Mouse (Mus musculus) thymus, adult 2 months (tissue): ENCODE results near the gene Mark2. TPM values are rescaled to one million over a fixed set of nuclear protein-coding genes. Genes with fewer than 3 reads are reported as not detected.

Experiments
- DNase-seq: peaks from one replicate; pipeline ENCODE4 v3.0.0; 2021
- H3K27ac ChIP-seq: fragments of 200-500 bp; 2 replicates; pipeline ENCODE4 v1.5.1; 2012; ENCODE audit warnings: low read length, control low read depth; ENCODE audit not compliant: control insufficient read depth, insufficient read depth
- H3K27me3 ChIP-seq: fragments of 200-500 bp; 2 replicates; pipeline ENCODE4 v1.6.1; 2012; ENCODE audit warnings: mild to moderate bottlenecking, low read length, moderate library complexity, mixed read lengths; ENCODE audit not compliant: control insufficient read depth, insufficient read depth
- H3K36me3 ChIP-seq: fragments of 200-500 bp; 2 replicates; pipeline ENCODE4 v1.6.1; 2012; ENCODE audit warnings: mild to moderate bottlenecking, low read length, moderate library complexity; ENCODE audit not compliant: control insufficient read depth, insufficient read depth
- H3K4me1 ChIP-seq: fragments of 200-500 bp; replicated peaks from 2 replicates; pipeline ENCODE4 v1.6.1; 2012; ENCODE audit warnings: low read length; ENCODE audit not compliant: control insufficient read depth, insufficient read depth
- H3K4me3 ChIP-seq: fragments of 200-500 bp; 2 replicates; pipeline ENCODE4 v1.5.1; 2012; ENCODE audit warnings: mild to moderate bottlenecking, low read length, control low read depth, moderate library complexity; ENCODE audit not compliant: control insufficient read depth, insufficient read depth
- CTCF ChIP-seq: fragments of 200-500 bp; IDR thresholded peaks from 2 replicates; pipeline ENCODE4 v1.5.1; 2012; ENCODE audit warnings: mild to moderate bottlenecking, control low read depth, low read length, moderate library complexity, borderline replicate concordance; ENCODE audit not compliant: control insufficient read depth, poor library complexity, insufficient read depth; ENCODE audit errors: extremely low read depth
- POLR2A ChIP-seq: fragments of 200-500 bp; IDR thresholded peaks from 2 replicates; pipeline ENCODE4 v1.6.1; 2012; ENCODE audit warnings: mild to moderate bottlenecking, low read length, control low read depth, moderate library complexity; ENCODE audit not compliant: control insufficient read depth, poor library complexity, insufficient read depth; ENCODE audit errors: extremely low read depth
- whole genome bisulfite sequencing: fragments of 180-500 bp; shearing (Covaris S2); methylation state at CpG from one replicate; pipeline ENCODE4 v1.1.7; 2018; 5-methylcytosine and 5-hydroxymethylcytosine counted together
- polyA plus RNA-seq: library from polyadenylated mRNA; depleted of rRNA; stranded (reverse); fragments of >200 nt; gene quantifications from 2 replicates; pipeline ENCODE4 v1.2.3, GENCODE M21; 2012

Gene Mark2
- polyA plus RNA-seq, 1 experiment, result 189 TPM

DNA sequence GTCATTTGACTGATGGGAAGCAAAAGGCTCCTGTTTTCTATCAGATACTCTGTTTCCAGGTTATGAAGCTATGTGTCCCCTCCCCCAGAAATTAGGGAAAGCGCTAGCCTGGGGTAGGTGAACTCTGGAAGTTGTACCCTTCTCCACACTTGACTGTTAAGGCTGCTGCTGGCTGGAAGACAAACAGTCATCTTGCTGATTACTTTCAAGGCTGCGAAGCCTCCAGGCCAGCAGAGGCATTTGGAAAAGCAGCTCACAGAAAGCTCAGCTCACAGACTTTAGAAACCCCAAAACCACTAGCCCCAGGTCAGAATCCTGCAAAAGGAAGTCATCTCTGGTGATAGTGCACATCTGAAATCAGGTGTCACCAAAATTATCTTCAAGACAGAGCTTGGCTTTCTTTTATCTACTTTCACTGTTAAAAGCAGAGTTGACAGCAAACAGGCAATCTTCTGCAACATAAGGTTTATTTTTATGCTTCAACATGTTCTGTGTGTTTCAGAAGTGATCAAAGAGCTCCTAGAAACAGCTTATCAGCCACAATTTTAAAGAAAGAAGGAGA, 3.8 kb downstream of the Mark2 start:
- H3K36me3 ChIP-seq, result no peaks in the 10 kb centered on the region
- 52% methylated on average over 2 of the region's 2 CpGs for WGBS
- no peak overlapping the region for H3K4me3 ChIP-seq
- peaks cover 40% of the 10 kb centered on the region for H3K4me1 ChIP-seq
- no peaks in the 10 kb centered on the region for H3K27me3 ChIP-seq
- no peak overlapping the region for H3K27ac ChIP-seq
- DNase-seq, result peak; percentile 9
- TF ChIP-seq CTCF (no peak), POLR2A (no peak)

- no peaks in the 10 kb centered on the region for H3K36me3 ChIP-seq
- no peaks in the 10 kb centered on the region for H3K27me3 ChIP-seq
- H3K4me3 ChIP-seq, result no peak overlapping the region
- peaks cover 37% of the 10 kb centered on the region for H3K4me1 ChIP-seq
- H3K27ac ChIP-seq, result no peak overlapping the region
- DNase-seq, result no peak
- TF ChIP-seq POLR2A (no peak), CTCF (no peak)
- 83% methylated on average over 4 of the region's 4 CpGs for WGBS
These were observed 6.0 kb downstream of the Mark2 start for GRCm38 (mm10) chr19:7335656-7336055.

DNA sequence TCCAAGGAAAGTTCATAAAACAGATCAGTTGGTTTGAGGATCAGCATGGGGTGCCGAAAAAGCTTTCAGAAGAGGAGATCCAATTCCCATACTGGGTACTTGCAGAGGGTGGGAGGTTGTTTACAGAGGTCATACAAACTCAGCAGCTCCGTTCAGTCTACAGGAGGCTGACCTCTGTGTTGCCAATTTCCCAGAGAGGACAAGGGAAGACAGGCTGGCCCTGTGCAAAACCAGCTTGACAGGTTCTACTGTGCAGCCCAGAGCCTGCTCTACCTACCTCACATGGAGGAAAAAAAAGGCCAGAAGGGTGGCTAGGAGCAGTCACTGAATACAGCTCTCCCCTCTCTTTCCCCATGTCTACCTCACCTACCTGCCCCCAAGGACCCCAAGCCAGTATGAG, 7.6 kb downstream of the Mark2 start:
- H3K27me3 ChIP-seq, result no peaks in the 10 kb centered on the region
- no peak overlapping the region for H3K27ac ChIP-seq
- H3K4me3 ChIP-seq, result no peak overlapping the region
- no peak for TF ChIP-seq POLR2A
- TF ChIP-seq CTCF, result no peak
- no peaks in the 10 kb centered on the region for H3K36me3 ChIP-seq
- 93% methylated on average over 2 of the region's 2 CpGs for WGBS
- no peak for DNase-seq
- H3K4me1 ChIP-seq, result peaks cover 22% of the 10 kb centered on the region

DNA sequence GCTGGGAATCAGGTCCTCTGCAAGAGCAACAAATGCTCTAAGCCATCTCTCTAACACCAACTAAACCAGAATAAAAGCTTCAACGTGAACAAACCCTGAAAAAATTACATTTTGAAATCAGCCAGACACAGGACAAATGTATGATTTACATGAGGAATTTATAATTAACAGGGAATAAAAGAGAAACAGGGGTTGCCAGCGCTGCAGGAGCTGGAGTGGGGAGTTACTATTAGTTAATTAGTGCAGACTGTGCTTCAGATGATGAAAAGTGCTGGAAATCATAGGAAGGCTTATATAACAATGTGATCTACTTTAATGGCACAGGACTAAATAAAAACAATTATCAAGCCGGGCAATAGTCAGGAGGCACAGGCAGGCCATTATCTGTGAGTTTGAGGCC, 20.3 kb downstream of the Mark2 start:
- H3K4me1 ChIP-seq, result peaks cover 5% of the 10 kb centered on the region
- H3K4me3 ChIP-seq, result no peak overlapping the region
- H3K27ac ChIP-seq, result no peak overlapping the region
- no peaks in the 10 kb centered on the region for H3K36me3 ChIP-seq
- TF ChIP-seq POLR2A (no peak), CTCF (no peak)
- H3K27me3 ChIP-seq, result no peaks in the 10 kb centered on the region
- DNase-seq, result no peak
- WGBS, result 97% methylated on average over 3 of the region's 3 CpGs

- H3K27me3 ChIP-seq, result no peaks in the 10 kb centered on the region
- no peaks in the 10 kb centered on the region for H3K36me3 ChIP-seq
- H3K4me1 ChIP-seq, result peaks cover 10% of the 10 kb centered on the region
- no peak overlapping the region for H3K27ac ChIP-seq
- WGBS, result 71% methylated on average over 2 of the region's 2 CpGs
- no peak for TF ChIP-seq POLR2A
- no peak for TF ChIP-seq CTCF
- H3K4me3 ChIP-seq, result no peak overlapping the region
- DNase-seq, result no peak
These were observed 21.5 kb downstream of the Mark2 start for GRCm38 (mm10) chr19:7320181-7320580.

- H3K36me3 ChIP-seq, result no peaks in the 10 kb centered on the region
- peaks cover 19% of the 10 kb centered on the region for H3K4me1 ChIP-seq
- DNase-seq, result no peak
- H3K4me3 ChIP-seq, result no peak overlapping the region
- no peaks in the 10 kb centered on the region for H3K27me3 ChIP-seq
- no peak for TF ChIP-seq POLR2A
- no peak for TF ChIP-seq CTCF
- no peak overlapping the region for H3K27ac ChIP-seq
- WGBS, result 51% methylated on average over 4 of the region's 4 CpGs
These were observed 23.9 kb downstream of the Mark2 start for GRCm38 (mm10) chr19:7317716-7318115.

DNA sequence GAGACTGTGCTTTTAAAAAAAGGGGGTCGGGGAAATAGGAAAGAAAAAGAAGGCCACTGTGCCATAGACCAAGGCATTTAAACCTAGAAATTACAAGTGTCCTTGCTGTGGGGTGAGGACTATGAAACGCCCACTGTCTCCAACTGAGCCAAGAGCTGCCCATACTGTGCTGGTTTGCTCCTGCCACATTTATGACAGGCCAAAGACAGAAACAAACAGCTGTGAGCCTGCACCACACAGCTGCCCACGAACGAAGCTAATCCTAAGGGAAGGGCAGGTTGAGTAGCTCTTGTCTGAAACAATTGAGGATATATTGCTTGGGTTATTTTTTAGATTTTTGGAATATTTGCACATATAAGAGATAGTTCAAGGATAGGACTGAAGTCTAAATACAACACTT, 24.8 kb downstream of the Mark2 start:
- TF ChIP-seq POLR2A (no peak), CTCF (no peak)
- peaks cover 19% of the 10 kb centered on the region for H3K4me1 ChIP-seq
- WGBS, result 74% methylated on average over 4 of the region's 4 CpGs

More for the DNA sequence above, 24.8 kb downstream of the Mark2 start:
- DNase-seq, result no peak
- Histone ChIP-seq H3K27ac (no peak overlapping the region), H3K27me3 (no peaks in the 10 kb centered on the region), H3K36me3 (no peaks in the 10 kb centered on the region), H3K4me3 (no peak overlapping the region)
